ENCODE assay signal across 22 mouse cellular contexts in genomic region chr4:59435951-59436350, GRCm38 (mm10). TPM values are rescaled to one million over a fixed set of nuclear protein-coding genes. Genes with fewer than 3 reads are reported as not detected.
DNase-seq lines count a peak whose midpoint lies in the region; ATAC-seq lines count a peak whose summit lies in the region.
"Had no signal": no experiment of that assay in that cellular context is flagged by ENCODE, and none has a peak within 500 bp of the region (broad histone marks: within the 10 kb centered on the region; RNA-seq: fewer than 3 reads in every experiment).

No protein-coding gene starts in this region.

- no peaks in the 10 kb centered on the region for H3K36me3 ChIP-seq in midbrain, embryonic 11.5 days (ENCODE audit: control insufficient read depth, insufficient read depth, low read length)
- no peaks in the 10 kb centered on the region for H3K36me3 ChIP-seq in midbrain, embryonic 14.5 days (ENCODE audit: control insufficient read depth, insufficient read depth, low read length)
- no peaks in the 10 kb centered on the region for H3K36me3 ChIP-seq in liver, embryonic 13.5 days
- no peaks in the 10 kb centered on the region for H3K36me3 ChIP-seq in heart, embryonic 11.5 days (ENCODE audit: control insufficient read depth, insufficient read depth, low read length)
- H3K36me3 ChIP-seq: forebrain, embryonic 15.5 days; hindbrain, embryonic 13.5 days; intestine, embryonic 15.5 days; limb, embryonic 13.5 days; midbrain, embryonic 15.5 days; neural tube, embryonic 15.5 days had no signal

- peak; percentile 64 for DNase-seq in midbrain, embryonic 11.5 days (ENCODE audit: low spot score, missing footprints)
- DNase-seq in midbrain, embryonic 14.5 days = no peak
- peak; percentile 80 for DNase-seq in MEL-GATA-1-ER (ENCODE audit: extremely low read depth, low read depth)
- no peak for DNase-seq in liver, embryonic 13.5 days
- no peak for DNase-seq in left cerebral cortex, adult 8-10 months (ENCODE audit: low spot score in 2 of 2)
- DNase-seq: adrenal gland, adult 8-10 months; cerebellum, adult 9-11 months; embryo, embryonic 11 days; gastrocnemius, postnatal 25 days; heart, postnatal 10 days; lung, embryonic 14.5 days; lung, postnatal 4 days; thymus, adult 2 months had no signal

- no peak for ATAC-seq in midbrain, embryonic 11.5 days (ENCODE audit: low FRiP score)
- no peak for ATAC-seq in midbrain, embryonic 14.5 days (ENCODE audit: low FRiP score, low TSS enrichment)
- no peak for ATAC-seq in liver, embryonic 13.5 days (ENCODE audit: low read depth)
- peak; percentile 54; the same call in 1 of the 2 replicates for ATAC-seq in monocyte, adult 5-6 weeks (replicated peaks; ENCODE audit: insufficient number of reproducible peaks, low FRiP score, low TSS enrichment, poor library complexity, severe bottlenecking)
- no peak for ATAC-seq in inflammation-experienced regulatory T-cells, adult 6 months
- no peak for ATAC-seq in heart, embryonic 11.5 days (replicated peaks; ENCODE audit: insufficient number of reproducible peaks, low FRiP score, low TSS enrichment)
- ATAC-seq: forebrain, embryonic 15.5 days; intestine, embryonic 15.5 days; midbrain, embryonic 15.5 days had no signal

- H3K4me3 ChIP-seq in midbrain, embryonic 11.5 days (ENCODE audit: low read depth, low read length) = no peak overlapping the region
- H3K4me3 ChIP-seq in midbrain, embryonic 14.5 days (replicated peaks; ENCODE audit: low read depth, low read length) = no peak overlapping the region
- H3K4me3 ChIP-seq in liver, embryonic 13.5 days (replicated peaks) = no peak overlapping the region
- no peak overlapping the region for H3K4me3 ChIP-seq in heart, embryonic 11.5 days (ENCODE audit: low read depth, low read length)
- H3K4me3 ChIP-seq: forebrain, embryonic 15.5 days; hindbrain, embryonic 13.5 days; intestine, embryonic 15.5 days; limb, embryonic 13.5 days; midbrain, embryonic 15.5 days; neural tube, embryonic 15.5 days had no signal

- H3K4me1 ChIP-seq in midbrain, embryonic 11.5 days (ENCODE audit: control insufficient read depth, insufficient read depth, low read length) = peaks cover 3% of the 10 kb centered on the region; the same call in 1 of the 2 replicates
- no peaks in the 10 kb centered on the region for H3K4me1 ChIP-seq in midbrain, embryonic 14.5 days (ENCODE audit: control insufficient read depth, insufficient read depth, low read length)
- H3K4me1 ChIP-seq in liver, embryonic 13.5 days (replicated peaks) = peaks cover 91% of the 10 kb centered on the region
- 0 out of 2 replicates have a peak, but pooled peaks cover 7% of the 10 kb centered on the region for H3K4me1 ChIP-seq in heart, embryonic 11.5 days (ENCODE audit: control insufficient read depth, insufficient read depth, low read length)
- H3K4me1 ChIP-seq: intestine, embryonic 15.5 days had no signal

- peaks cover 3% of the 10 kb centered on the region; the same call in 1 of the 2 replicates for H3K9me3 ChIP-seq in midbrain, embryonic 11.5 days (ENCODE audit: control insufficient read depth, low read length)
- H3K9me3 ChIP-seq in midbrain, embryonic 14.5 days (ENCODE audit: control insufficient read depth, low read length) = no peaks in the 10 kb centered on the region
- no peaks in the 10 kb centered on the region for H3K9me3 ChIP-seq in liver, embryonic 13.5 days (replicated peaks)
- H3K9me3 ChIP-seq in heart, embryonic 11.5 days (replicated peaks; ENCODE audit: control insufficient read depth, low read length) = no peaks in the 10 kb centered on the region
- H3K9me3 ChIP-seq: forebrain, embryonic 15.5 days; hindbrain, embryonic 13.5 days; intestine, embryonic 15.5 days; midbrain, embryonic 15.5 days; neural tube, embryonic 15.5 days had no signal

- 87% methylated on average over 4 of the region's 4 CpGs for WGBS in midbrain, embryonic 11.5 days
- whole genome bisulfite sequencing in midbrain, embryonic 14.5 days = 88% methylated on average over 4 of the region's 4 CpGs
- 41% methylated on average over 4 of the region's 4 CpGs for WGBS in liver, embryonic 13.5 days (ENCODE audit: insufficient replicate concordance)
- 88% methylated on average over 4 of the region's 4 CpGs for WGBS in heart, embryonic 11.5 days (ENCODE audit: insufficient replicate concordance)

- no peak overlapping the region for H3K27ac ChIP-seq in midbrain, embryonic 11.5 days (ENCODE audit: low read depth, low read length)
- H3K27ac ChIP-seq in midbrain, embryonic 14.5 days (replicated peaks; ENCODE audit: low read depth, low read length) = no peak overlapping the region
- peak overlapping the region; percentile 90 for H3K27ac ChIP-seq in liver, embryonic 13.5 days
- H3K27ac ChIP-seq in heart, embryonic 11.5 days (ENCODE audit: low read depth, low read length) = no peak overlapping the region
- H3K27ac ChIP-seq: forebrain, embryonic 15.5 days; hindbrain, embryonic 13.5 days; intestine, embryonic 15.5 days; limb, embryonic 13.5 days; midbrain, embryonic 15.5 days; neural tube, embryonic 15.5 days had no signal

- peaks cover 25% of the 10 kb centered on the region for H3K27me3 ChIP-seq in midbrain, embryonic 11.5 days (ENCODE audit: control insufficient read depth, insufficient read depth, low read length)
- H3K27me3 ChIP-seq in midbrain, embryonic 14.5 days (ENCODE audit: control insufficient read depth, insufficient read depth, low read length) = peaks cover 22% of the 10 kb centered on the region
- no peaks in the 10 kb centered on the region for H3K27me3 ChIP-seq in liver, embryonic 13.5 days
- no peaks in the 10 kb centered on the region for H3K27me3 ChIP-seq in heart, embryonic 11.5 days (ENCODE audit: control insufficient read depth, insufficient read depth, low read length)
- H3K27me3 ChIP-seq: intestine, embryonic 15.5 days had no signal

- no peak overlapping the region for H3K9ac ChIP-seq in midbrain, embryonic 11.5 days (ENCODE audit: low read length)
- no peak overlapping the region for H3K9ac ChIP-seq in midbrain, embryonic 14.5 days (replicated peaks; ENCODE audit: low read length)
- no peak overlapping the region; the same call in 1 of the 2 replicates for H3K9ac ChIP-seq in liver, embryonic 13.5 days
- H3K9ac ChIP-seq in heart, embryonic 11.5 days (ENCODE audit: low read depth, low read length) = no peak overlapping the region
- H3K9ac ChIP-seq: forebrain, embryonic 15.5 days; hindbrain, embryonic 13.5 days; intestine, embryonic 15.5 days; limb, embryonic 13.5 days; lung, embryonic 14.5 days; midbrain, embryonic 15.5 days; neural tube, embryonic 15.5 days had no signal

- H3K4me2 ChIP-seq in midbrain, embryonic 11.5 days = no peak overlapping the region
- no peak overlapping the region for H3K4me2 ChIP-seq in midbrain, embryonic 14.5 days (ENCODE audit: low read length)
- H3K4me2 ChIP-seq in liver, embryonic 13.5 days = peak overlapping the region; percentile 98
- H3K4me2 ChIP-seq in heart, embryonic 11.5 days = no peak overlapping the region
- H3K4me2 ChIP-seq: forebrain, embryonic 15.5 days; hindbrain, embryonic 13.5 days; intestine, embryonic 15.5 days; limb, embryonic 13.5 days; midbrain, embryonic 15.5 days; neural tube, embryonic 15.5 days had no signal

RNA-seq across cellular contexts. Expression of gene Susd1, which starts 2.5 kb away (rescaled TPM):
- 1.0 and 1.5 TPM in 2 replicates for polyA plus RNA-seq in midbrain, embryonic 11.5 days (2014; fragmentation: Nextera tagmentation; extraction: Ambion mirVana)
- 0.72 and 0.86 TPM in 2 replicates for polyA plus RNA-seq in midbrain, embryonic 14.5 days (2014; fragmentation: Nextera tagmentation; extraction: Ambion mirVana)
- 11.2 and 13.5 TPM in 2 replicates for polyA plus RNA-seq in liver, embryonic 13.5 days (2015; fragmentation: Nextera tagmentation; extraction: Ambion mirVana)
- total RNA-seq in monocyte, adult 5-6 weeks (2017) = 19.5 to 24.7 TPM (median 23.7 TPM) in 3 replicates
- 1 to 10 TPM in 1 of 3 experiments, under 1 TPM in 1, not detected in 1; 0.82 to 1.3 TPM for polyA plus RNA-seq in inflammation-experienced regulatory T-cells, adult 6 months (2017; shearing (Covaris generic))
- polyA plus RNA-seq in heart, embryonic 11.5 days (2014; fragmentation: Nextera tagmentation; extraction: Ambion mirVana) = 5.4 and 7.0 TPM in 2 replicates
- 10 to 100 TPM in 1 of 4 experiments, 1 to 10 TPM in 3; 7.8 to 11.2 (median 9.8) TPM for total RNA-seq in left cerebral cortex, adult 8-10 months (2022)

Comparison
In these comparisons a context has a peak if more than half of its experiments do, and no peak if none do; other contexts are left out.
1. DNase-seq: peak in midbrain, embryonic 11.5 days (single experiment) and MEL-GATA-1-ER (single experiment); none in midbrain, embryonic 14.5 days (single experiment), liver, embryonic 13.5 days (single experiment) and left cerebral cortex, adult 8-10 months (0 of 2).